Mouse (Mus musculus) layer of hippocampus, adult 18-20 months (tissue): ENCODE data around the gene Rhof. TPM values are rescaled to one million over a fixed set of nuclear protein-coding genes. Genes with fewer than 3 reads are reported as not detected.

ENCODE experiments used
- DNase-seq, 2 experiments: peaks; one replicate each; pipeline ENCODE4 v3.0.0; 2022; ENCODE audit warnings: low spot score in 2 of 2
- total RNA-seq, 2 experiments: library from RNA; stranded (reverse); gene quantifications; 2 replicates each; pipeline ENCODE4 v1.2.3; 2021

The Rhof gene
- total RNA-seq, 2 experiments from 2014 or later, result 49.1 to 50.9 TPM

DNA sequence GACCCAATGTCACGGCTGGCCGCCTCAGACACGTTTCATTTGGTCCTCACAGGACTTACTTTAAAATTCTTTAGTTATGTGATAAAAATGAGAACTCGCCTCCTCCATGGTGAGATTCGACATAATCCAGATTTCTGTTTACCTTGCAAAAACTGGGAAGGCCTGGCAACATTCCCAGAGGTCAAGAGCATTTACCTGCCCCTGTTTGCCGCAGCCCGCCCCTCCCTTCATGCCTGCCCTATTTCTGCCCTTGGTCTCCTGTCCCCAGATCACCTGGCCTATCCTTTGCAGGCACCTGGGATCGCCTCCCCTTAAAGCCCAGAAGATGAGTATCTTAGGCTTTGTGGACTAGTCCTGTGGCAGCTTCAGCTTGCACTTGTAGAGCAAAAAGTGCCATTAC, 14.7 kb downstream of the Rhof start:
- no peak for DNase-seq

DNA sequence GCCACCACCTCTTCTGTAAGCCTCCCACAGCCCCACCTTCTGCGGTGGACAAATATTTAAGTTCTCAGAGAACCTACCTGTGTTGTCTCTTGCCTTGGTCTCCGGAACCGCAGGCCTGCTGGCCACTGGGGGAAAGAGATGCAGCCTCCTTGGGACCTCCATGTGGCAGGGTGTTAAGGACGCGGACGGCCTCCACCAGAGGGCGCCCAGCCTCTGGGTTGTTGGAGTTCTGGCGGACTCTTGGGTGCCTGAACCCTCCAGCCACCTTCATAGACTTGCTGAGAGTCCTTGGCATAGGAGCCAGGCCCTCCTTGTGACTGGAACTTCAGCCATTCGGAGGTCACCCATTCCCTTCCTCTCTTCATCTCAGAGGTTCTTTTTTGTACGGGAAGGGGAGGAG, 15.2 kb downstream of the Rhof start:
- peak in 1 of 2 experiments; percentile 80 for DNase-seq

DNA sequence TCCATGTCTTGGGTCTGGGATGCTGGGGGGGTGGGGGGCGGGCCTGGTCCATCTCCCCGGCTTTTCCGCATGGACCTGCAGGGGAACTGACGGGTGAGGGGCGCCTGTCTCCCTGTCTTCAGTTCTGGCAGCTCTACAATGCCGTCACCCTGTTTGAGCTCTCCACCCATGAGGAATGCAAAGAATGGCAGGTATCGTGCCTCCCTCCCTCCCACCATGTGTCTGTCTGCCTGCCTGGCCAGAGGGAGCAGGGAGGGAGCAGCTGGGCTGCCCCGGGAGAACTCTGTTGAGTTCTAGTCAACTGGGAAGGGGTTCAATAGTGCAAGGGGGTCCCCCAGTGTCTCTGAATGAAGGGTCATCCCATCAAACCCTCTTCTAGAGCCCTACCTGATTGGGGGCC, 16.4 kb downstream of the Rhof start:
- no peak for DNase-seq

DNA sequence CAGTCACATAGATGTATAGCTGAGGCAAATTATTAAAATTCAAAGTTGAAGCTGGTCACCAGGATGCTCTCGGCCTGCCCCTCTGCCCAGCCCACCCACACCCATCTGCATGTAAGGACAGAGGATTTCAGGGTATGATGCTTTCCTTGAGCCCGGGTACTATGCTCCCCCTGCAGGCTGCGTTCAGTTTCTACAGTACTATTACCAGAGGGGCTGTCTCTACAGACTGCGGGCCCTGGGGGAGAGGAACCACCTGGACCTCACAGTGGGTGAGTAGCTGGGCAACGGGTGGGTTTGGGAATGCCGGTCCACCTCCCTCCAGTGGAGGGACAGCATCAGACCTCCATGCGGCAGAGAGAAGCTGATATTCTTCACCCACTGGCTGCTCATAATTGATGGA, 17.6 kb downstream of the Rhof start:
- peak in 1 of 2 experiments; percentile 51 for DNase-seq

DNA sequence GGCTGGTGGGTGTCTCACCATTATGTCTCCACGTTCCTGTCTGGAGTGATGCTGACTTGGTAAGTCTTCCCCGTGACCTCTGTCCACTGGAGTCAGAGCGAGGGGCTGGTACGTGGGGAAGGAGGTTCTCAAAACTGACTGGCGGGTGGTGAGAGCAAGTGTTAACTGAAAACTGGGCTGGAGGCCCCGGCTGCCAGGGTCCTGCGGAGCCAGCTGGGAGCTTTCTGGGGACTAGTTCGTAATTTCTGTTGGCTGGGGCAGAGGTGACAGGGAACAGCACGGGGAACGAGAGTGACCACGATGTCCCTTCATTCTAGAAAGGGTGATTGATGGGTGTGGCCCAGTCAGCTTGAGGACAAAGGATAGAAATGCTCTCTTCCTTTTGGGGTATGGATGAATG, 18.4 kb downstream of the Rhof start:
- no peak for DNase-seq

DNA sequence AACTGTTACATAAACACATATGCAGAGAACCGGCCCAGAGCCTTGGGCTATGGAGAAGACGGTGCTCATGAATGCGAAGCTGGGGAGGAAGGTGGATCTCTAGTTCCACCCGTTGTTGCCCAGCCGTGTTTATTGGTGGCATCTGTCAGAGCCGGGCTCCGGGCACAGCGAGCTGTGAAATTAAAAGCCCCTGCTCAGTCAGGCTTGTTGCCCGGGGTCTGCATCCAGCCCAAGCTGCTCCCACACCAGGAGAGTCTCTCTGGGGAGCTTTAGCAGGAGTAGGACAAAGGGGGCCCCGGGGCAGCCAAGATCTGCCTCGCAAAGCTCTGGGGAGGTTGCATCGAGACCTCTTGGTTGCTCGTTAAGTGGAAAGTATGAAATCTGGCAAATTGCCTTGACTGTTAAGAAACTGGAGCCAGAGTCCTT, 22.2 kb downstream of the Rhof start:
- no peak for DNase-seq

DNA sequence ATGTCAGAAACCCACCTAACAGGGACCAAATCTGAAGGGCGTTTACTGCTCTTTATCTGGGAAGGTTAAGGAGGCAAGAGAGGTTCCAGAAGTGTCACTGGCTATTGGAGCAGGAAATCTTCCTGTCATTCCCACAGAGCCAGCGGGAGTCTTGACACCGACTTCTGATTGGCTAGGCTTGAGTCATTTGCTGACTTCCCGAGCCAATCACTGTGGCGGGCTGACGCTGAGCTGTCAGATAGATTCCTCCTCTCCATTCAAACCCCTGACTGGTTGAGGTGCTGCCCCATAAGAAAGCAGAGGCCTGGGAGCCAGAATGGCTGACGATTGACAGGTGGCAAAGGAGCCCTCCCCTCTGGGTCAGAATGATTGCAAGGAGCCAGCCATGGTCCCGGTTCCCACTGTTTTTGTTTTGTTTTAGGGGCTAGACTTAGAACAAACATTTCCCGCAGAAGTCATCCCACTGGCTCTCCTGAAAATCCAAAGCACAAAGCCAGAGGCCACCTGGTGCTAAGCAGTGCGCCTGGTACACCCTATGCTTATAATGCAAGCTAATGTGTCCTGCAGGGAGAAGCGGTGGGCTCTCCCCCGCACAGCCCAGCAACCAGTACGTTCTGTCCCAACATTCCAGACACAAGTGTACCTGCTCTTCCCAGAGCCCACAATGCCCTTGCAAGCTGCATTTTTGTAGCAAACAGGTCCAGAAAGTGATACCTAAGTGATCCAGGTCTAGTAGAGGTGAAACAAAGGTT, 22.9 kb downstream of the Rhof start:
- peak in 1 of 2 experiments; percentile 80 for DNase-seq

DNA sequence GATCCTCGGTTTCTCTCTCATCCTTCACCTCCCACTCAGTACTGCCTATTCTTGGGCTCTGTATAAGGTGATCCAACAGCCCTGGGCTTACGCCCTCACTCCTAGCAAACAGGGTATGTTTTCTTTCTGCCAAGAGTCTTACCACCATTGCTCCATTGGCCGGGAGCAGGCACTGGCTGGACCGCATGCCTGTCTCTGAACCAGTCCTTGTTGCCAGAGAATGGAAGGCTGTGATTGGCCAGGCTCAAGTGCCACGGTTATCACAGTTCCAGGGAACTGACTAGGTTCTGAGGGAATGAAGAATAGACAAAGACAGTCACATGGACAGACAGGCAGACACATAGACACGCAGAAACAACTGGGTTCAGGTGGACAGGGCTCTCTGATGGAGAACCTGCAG, 27.7 kb downstream of the Rhof start:
- no peak for DNase-seq

DNA sequence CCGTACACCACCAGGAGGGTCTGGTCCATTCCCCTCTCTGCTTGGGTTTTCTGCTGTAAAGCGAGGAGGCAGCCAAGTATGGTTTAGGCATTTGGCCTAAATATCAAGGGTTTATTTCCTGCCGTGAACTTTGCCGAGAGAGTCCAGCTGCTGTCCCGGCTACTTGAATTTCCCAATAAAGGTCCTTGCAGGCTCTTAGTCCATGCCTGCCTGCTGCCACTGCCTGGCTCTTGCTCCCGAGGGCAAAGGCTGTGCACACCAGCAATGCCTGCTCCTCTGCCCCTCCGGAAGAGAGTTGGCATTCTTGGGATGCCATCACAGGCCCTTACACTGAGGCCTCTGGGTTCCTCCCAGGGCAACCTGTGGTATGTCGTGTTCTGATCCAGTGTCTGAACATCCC, 28.9 kb downstream of the Rhof start:
- DNase-seq, result no peak

DNA sequence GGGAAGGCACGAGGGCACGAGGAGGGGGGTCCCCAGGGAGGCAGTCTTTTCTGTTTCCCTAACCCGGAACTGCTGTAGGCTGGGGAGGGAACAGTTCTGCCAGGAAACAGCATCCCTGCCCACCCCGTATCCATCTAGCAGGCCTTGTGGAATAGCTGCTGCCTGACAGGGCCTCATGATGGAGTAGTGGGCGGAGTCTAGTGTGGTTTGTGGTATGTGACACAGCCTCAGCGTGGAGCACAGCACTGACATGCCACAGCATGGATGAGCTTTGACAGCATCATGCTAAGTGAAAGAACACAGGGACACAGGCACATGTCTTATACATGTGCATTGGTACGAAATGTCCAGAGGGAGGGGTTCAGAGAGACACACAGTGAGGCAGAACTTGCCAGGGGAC, 30.1 kb downstream of the Rhof start:
- DNase-seq, result no peak

DNA sequence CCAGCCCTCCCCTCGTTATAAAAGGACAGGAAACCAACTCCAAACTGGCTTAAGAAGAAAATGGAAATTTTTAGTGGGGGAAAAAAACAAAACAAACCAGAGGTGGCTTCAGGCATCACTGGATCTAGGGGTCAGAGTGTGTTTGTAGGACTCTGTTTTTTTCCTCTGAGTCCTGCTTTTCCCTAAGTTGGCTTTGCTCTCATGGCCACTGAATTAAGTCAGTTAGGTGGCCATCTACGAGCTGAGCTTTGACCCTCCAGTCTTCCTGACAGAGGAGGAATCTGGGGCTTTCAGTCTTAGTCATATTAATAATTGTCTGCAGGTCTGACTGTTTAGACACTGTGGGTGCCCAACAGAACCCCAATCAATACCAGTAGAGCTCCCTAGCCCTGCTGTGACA, 34.0 kb downstream of the Rhof start:
- DNase-seq, result no peak

DNA sequence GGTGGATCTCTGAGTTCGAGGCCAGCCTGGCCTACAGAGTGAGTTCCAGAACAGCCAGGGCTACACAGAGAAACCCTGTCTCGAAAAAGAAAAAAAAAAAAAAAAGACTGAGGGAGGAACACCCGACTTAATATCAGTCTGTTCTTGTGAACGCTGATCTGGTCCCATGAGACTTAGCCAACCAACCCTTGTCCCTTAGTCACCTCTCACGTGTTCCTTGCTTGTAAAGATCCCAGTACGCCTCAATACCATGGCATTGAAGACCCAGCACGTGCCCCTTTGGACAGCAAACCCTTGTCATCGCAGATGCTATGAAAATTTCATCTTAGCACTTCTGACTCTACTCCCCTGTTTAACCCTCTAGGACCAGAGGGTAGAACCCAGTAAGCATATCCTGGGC, 36.2 kb downstream of the Rhof start:
- no peak for DNase-seq

DNA sequence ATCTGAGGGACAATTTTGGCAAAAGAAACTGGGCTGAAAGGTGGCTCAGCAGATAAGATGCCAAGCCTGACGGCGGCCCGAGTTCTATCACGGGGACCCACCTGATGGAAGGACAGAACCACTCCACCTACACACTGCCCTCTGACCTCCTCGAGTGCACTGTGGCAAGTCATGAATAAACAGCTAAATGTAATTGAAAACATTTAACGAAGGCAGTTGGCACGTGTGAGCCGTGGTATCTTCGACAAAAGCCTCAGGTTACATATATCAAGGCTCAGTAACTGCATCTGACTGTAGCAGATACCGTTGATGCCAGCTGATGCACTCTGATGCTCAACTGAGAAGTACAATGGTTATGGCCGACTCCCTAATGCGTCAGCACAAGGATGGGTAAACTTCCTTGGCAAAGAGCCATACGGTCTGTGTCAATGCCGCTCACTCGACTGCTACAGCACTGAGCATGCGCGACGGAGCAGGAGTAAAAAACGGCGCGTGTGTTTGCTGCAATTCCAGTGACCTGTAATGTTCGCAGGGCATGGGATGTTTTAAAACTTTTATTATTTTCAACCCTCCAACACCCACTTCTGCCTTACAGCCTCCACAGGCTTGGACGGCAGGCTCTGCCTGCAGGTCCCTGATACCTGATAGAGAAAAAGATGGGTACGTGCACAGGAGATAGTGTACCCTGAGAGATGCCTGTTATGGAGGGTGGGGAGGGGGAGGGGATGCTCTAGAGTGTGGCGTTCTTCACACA, 38.1 kb downstream of the Rhof start:
- peak in 1 of 2 experiments; percentile 54 for DNase-seq

DNA sequence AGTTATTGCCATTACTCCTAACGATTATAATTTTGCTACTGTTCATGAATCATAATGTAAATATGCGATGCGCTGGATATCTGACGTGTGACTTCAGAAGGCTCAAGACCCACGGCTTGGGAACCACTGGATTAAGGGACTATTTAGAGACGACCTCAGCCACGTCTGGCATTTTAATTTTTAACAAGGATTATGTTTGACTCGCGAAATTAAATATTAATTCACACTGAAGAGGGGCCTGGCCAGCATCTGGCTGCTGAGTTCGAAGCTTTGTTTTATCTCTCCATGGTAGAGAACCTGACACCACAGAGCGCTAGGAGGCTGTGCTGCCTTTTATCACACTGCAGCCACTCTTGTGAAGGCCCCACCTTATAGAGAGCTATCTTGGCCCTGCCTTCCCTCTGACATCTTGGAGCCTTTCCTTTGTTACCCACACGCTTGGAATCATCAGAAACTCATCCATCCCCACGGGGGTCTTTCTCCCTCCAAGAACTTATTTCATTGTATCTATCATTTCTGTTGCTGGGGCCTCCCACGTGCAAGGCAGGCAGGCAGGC, 39.3 kb downstream of the Rhof start:
- no peak for DNase-seq

DNA sequence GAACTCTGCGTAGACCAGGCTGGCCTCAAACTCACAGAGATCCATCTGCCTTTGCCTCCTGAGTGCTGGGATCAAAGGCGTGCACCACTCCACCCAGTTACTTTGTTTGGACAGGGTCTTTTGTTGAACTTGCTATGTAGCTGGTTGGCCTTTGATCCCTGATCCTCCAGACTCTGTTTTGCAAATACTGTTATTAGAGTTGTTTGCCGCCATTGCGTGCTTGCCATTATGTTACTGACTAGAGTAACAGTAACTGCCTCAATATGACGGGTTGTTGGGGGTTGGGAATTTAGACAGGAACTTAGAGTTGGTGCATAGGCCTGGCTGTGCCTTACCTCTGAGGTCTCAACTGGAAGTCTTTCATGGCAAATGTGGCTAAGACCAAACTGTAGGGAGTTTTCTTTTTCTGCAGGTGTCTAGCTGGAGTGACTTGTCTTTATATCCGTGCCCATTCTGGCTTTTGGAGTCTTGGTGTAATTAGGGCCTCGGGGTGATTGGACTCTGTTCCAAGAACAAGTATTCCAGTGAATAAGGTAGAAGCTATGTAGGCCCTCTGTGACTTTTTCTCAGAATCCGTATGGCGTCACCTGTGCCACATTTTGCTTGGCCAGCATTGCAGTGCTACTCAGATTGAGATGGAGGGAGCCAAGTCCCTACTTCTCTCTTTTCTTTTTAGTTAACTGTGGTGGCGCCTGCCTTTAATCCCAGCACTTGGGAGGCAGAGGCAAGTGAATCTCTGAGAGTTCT, 41.8 kb downstream of the Rhof start:
- DNase-seq, result no peak

DNA sequence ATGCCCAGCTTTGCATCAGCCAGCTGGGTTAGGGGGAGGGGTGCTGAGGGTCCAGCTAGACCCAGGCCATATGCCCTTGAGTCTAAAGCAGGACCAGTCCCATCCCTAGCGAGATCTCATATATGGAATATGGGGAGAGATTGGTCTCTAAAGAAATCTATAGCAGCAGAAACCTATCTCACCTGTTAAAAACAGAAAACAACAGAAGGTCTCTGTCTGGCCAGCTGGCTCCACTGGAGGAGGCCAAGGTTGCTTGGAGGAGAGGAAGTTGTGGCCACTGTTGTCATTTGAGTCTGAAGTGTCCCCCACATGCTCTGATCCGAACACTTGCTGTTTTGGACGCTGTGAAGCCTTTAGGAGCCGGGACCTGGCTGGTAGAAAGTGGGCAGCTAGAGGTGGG, 43.7 kb downstream of the Rhof start:
- no peak for DNase-seq

DNA sequence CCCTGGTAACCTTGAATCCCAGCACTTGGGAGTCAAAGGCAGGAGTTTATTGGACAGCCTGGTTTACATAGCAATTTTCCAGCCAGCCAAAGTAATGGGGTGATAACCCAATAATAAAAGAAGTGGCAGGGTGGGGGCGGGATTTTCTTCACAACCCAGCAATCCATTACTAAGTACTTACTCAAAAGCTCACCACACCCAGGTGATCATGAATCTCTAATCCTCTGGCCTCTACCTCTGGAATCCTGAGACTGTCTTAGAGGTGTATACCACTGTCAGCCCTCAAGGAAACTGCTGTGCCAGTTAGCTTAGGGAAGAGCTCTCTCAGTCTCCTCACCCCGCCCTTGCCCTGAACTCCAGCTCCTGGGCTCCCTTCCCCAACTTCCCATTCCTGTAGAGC, 46.0 kb downstream of the Rhof start:
- DNase-seq, result no peak

DNA sequence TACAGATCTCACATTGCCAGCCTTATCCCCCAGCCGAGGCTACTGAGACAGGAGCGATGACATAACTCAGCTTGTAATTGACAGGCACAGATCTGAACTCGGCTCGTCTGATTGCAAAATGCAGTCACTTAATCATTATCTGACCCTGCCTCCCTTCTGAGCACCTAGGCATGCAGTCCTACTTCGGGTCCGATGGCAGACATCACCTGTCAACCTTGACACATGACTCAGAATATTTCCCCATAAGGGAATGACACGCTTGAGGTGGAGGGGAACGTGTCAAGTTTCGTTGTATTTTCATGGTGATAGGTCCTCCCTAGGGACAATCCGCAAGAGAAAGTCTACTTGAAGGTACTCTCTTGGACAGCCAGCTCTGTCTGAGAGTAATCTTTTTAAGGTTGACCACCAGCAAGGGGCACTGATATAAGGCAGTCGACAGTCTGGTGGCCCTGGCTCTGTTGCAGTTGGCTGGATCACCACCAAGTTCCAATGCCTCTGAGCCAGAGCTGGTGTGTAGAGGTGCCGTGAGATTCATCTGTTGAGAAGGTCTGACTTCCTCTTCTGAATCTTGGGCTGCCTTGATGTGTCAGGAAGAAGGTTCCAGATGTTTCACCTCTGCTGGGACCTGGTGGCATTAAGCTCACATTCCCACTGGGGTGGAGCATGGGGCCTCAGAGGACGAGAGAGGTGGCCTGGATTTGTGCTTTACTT, 49.0 kb downstream of the Rhof start:
- DNase-seq, result no peak

DNA sequence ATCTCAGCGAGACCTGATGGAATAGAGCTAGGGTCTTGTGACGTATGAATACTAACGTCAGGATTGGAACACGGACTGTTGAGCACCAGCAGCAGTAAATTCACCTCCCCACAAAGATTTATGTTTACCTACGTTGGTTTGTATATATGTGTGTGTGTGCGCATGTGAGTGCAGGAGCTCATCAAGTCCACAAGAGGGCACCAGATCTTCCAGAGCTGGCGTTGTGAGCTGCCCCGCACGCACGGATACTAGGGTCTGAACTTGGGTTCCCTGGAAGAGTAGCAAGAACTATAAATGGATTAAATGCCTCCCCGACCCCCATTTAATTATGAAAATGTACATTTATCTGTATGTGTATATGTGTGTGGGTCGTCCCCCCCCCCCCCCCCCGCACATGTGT, 52.0 kb downstream of the Rhof start:
- DNase-seq, result no peak

DNA sequence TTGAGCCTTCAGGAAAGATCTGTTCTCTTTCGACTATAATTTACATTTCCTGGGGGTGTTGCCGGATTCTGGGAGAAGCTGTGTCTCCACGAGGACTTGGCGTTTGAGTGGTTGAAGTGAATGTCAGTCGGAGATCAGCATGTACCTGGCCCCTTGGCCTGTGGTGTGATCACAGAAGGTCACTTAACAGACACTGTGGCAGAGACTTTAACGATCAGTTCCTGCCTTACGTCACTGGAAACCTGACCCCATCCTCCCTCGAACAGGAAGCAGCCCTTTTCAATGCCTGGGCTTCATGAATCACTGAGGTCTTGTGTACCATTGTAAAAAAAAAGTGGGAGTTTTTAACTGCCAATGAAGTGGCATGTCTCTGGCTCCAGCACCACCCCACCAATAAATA, 52.5 kb downstream of the Rhof start:
- DNase-seq, result no peak

DNA sequence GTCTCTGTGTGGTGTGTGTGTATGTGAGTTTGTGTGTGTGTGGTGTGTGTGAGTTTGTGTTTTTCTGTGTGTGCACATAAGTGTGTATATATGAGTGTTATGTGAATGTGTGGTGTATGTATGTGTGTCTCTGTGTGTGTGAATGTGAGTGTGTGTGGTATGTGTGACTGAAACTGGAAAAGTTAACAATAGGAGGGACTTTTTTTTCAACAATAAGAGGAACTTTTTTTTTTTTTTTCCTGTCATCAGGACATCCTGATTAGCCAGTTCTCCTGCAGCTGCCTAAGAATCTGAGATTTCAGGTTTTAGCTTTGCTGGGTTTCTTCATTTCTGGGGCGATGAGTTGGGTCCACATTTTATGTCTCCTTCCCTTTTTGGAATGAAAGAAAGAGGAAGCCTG, 52.9 kb downstream of the Rhof start:
- DNase-seq, result no peak
